Mouse (Mus musculus) monocyte, adult 2 months (primary cell): Measurements from ENCODE around the gene A830031A19Rik.

Experiments used
- DNase-seq, 2 experiments: peaks; one replicate each; pipeline ENCODE4 v3.0.0; 2022; ENCODE audit warnings: low spot score in 2 of 2, low read depth in 1 of 2

A830031A19Rik gene

GRCm38 (mm10) chr11:24016049-24016448 lies 58.8 kb downstream of the A830031A19Rik start:
- DNase-seq: no peak

DNA sequence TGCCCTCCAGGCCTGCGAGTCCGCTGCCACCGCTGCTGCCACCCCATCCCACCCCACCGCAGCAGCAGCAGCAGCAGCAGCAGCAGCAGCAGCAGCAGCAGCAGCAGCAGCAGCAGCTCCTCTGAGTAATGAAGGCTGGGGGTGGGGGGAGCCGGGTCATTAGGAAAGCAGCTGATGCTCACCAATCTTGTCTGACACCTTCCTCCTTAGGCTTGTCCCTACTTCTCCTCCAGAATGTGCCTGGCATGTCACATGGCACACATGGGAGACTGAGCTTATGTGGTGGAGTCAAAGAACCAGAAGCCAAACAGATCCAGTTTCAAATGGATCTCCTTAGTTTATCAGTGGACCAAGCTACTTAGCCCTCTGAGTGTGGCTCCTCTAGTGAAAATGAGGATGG lies 60.2 kb downstream of the A830031A19Rik start:
- no peak for DNase-seq

GRCm38 (mm10) chr11:24012301-24012700 lies 62.6 kb downstream of the A830031A19Rik start:
- no peak for DNase-seq

DNA sequence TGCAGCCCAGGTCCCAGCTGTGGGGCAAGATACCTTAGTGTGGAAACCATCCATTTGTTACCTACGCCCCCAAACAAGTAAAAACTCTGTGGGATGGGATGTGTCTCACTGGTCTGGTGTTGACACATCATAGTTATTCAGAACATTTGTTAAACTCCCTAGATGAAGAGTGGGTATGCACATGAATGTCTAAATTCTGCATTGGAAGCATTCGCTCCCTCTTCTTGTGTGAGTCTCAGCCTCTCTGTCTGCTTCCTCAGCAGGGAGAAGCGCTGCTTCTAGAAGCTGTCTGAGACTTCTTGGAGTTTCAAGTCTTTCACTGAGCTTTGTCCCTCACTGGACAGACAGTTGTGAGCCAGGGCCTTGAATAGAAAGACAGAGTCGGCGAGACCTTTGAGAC lies 65.9 kb downstream of the A830031A19Rik start:
- DNase-seq: no peak

GRCm38 (mm10) chr11:24008244-24008643 lies 66.6 kb downstream of the A830031A19Rik start:
- no peak for DNase-seq

DNA sequence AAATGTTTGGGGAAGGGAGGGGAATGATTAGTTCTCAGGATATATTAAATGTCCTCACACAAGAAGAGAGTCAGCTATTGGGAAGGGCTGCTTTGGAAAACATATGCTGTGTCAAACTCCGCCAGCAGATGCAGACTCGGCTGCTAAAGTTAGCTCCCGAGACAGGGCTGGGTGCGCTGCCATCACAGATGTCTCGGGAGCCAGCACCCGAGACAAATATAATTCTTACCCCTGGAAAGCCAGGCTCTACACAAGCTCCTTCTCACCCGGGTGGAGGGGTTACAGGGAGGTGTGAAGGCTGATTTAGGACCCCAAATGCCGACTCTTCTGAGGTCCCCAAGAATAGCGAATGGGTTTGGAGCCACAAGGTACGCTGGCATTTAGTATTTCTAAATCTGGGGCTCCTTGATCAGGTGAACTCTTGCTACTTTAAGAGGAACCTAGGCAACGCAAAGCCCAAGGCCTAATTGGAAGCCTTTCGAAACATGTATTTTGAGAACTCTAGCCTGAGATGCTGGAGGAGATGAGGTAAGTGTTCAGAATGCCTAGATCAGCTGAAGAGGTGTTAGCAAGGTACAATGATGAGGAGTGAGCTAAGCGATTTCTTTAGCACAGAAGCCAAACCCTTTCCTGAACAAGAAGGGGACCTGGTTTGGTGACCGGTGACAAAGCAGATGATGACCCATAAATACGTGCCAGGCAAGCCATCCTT lies 69.3 kb downstream of the A830031A19Rik start:
- no peak for DNase-seq

DNA sequence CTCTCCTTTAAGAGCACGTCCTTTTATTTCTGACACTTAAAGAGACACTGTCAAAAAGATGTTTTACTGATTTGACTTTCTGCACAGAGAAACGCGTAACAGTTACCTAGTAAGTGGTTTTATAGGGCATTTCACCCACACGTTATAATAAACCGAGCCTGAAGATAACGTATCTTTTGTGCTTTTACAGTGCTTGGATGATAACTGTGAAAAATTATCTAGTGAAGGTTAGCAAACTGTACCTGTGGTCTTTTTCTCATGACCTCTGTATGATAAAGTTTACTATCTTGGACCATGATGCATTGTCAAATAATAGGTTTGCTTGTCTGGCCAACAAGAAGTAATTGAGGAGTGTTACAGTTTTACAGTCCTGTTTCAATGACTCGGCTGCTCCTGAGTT lies 74.2 kb downstream of the A830031A19Rik start:
- no peak for DNase-seq
